In genomic region chr2:164805332-164805718, GRCm38 (mm10) we compare ENCODE assay signal across 9 mouse cellular contexts. TPM values are rescaled to one million over a fixed set of nuclear protein-coding genes. Genes with fewer than 3 reads are reported as not detected.
DNase-seq lines count a peak whose midpoint lies in the region; ATAC-seq and TF ChIP-seq lines count a peak whose summit lies in the region.
"Had no signal": no experiment of that assay in that cellular context is flagged by ENCODE, and none has a peak within 500 bp of the region (broad histone marks: within the 10 kb centered on the region; RNA-seq: fewer than 3 reads in every experiment).

No protein-coding gene starts in this region.

- TF ChIP-seq CTCF in layer of hippocampus, adult 2 months (conservative IDR thresholded peaks at IDR 0.05), result no peak
- TF ChIP-seq CTCF in intestine, postnatal 0 days (IDR thresholded peaks at IDR 0.05; ENCODE audit: low read depth), result 0 out of 2 replicates have a peak, but pooled peaks have one; percentile 2

- no peak overlapping the region for H3ac ChIP-seq in myocyte (ENCODE audit: control insufficient read depth, insufficient read length)

- peaks cover 21% of the 10 kb centered on the region for H3K36me3 ChIP-seq in embryonic facial prominence, embryonic 12.5 days
- peaks cover 26% of the 10 kb centered on the region for H3K36me3 ChIP-seq in intestine, postnatal 0 days (ENCODE audit: control insufficient read depth, insufficient read depth)
- peaks cover 11% of the 10 kb centered on the region for H3K36me3 ChIP-seq in myocyte (ENCODE audit: control insufficient read depth, insufficient read depth)

- H3K4me3 ChIP-seq in layer of hippocampus, adult 2 months, result peak overlapping the region; percentile 100
- peak overlapping the region; percentile 70 for H3K4me3 ChIP-seq in embryonic facial prominence, embryonic 12.5 days
- peak overlapping the region; percentile 80 for H3K4me3 ChIP-seq in intestine, postnatal 0 days (ENCODE audit: low read depth, low read length)
- H3K4me3 ChIP-seq in myocyte, result peak overlapping the region; percentile 85

- H3K27me3 ChIP-seq in embryonic facial prominence, embryonic 12.5 days, result no peaks in the 10 kb centered on the region
- H3K27me3 ChIP-seq in intestine, postnatal 0 days (replicated peaks; ENCODE audit: control insufficient read depth, insufficient read depth, low read length), result no peaks in the 10 kb centered on the region
- H3K27me3 ChIP-seq in myocyte (ENCODE audit: control insufficient read depth, insufficient read depth, insufficient read length), result no peaks in the 10 kb centered on the region

- 2% methylated on average over 21 of the region's 21 CpGs for WGBS in embryonic facial prominence, embryonic 12.5 days
- WGBS in intestine, postnatal 0 days, result under 1% methylated on average over 21 of the region's 21 CpGs

- peaks cover 13% of the 10 kb centered on the region; the same call in 1 of the 2 replicates for H3K4me1 ChIP-seq in embryonic facial prominence, embryonic 12.5 days
- no peaks in the 10 kb centered on the region for H3K4me1 ChIP-seq in intestine, postnatal 0 days (replicated peaks; ENCODE audit: control insufficient read depth, insufficient read depth, low read length)

- peak overlapping the region; percentile 86 for H3K4me2 ChIP-seq in embryonic facial prominence, embryonic 12.5 days (replicated peaks)
- peak overlapping the region; percentile 87 for H3K4me2 ChIP-seq in intestine, postnatal 0 days (replicated peaks; ENCODE audit: low read depth)
- H3K4me2 ChIP-seq in myocyte (ENCODE audit: low read depth), result peak overlapping the region; percentile 91

- H3K27ac ChIP-seq in layer of hippocampus, adult 2 months, result peak overlapping the region; percentile 91
- peak overlapping the region; percentile 75 for H3K27ac ChIP-seq in embryonic facial prominence, embryonic 12.5 days
- H3K27ac ChIP-seq in intestine, postnatal 0 days (ENCODE audit: low read depth, low read length), result peak overlapping the region; percentile 85

- no peaks in the 10 kb centered on the region for H3K9me3 ChIP-seq in embryonic facial prominence, embryonic 12.5 days
- no peaks in the 10 kb centered on the region for H3K9me3 ChIP-seq in intestine, postnatal 0 days (ENCODE audit: control insufficient read depth)

- no peak for TF ChIP-seq POLR2A in myocyte (IDR thresholded peaks at IDR 0.05; ENCODE audit: insufficient read length, low read depth)

- ATAC-seq in embryonic facial prominence, embryonic 12.5 days (ENCODE audit: insufficient number of reproducible peaks, insufficient read depth, low FRiP score, low TSS enrichment), result peak; percentile 32
- peak; percentile 63 for ATAC-seq in intestine, postnatal 0 days

- H3K79me2 ChIP-seq in myocyte (ENCODE audit: control insufficient read depth, insufficient read depth), result peaks cover 18% of the 10 kb centered on the region

- no peak for DNase-seq in layer of hippocampus, adult 2 months (ENCODE audit: low spot score in 2 of 2)
- DNase-seq in layer of hippocampus, postnatal 36 days, result no peak
- no peak for DNase-seq in left cerebral cortex, postnatal 36 days (ENCODE audit: low spot score in 2 of 2)
- no peak for DNase-seq in layer of hippocampus, adult 9-11 months
- no peak for DNase-seq in kidney, postnatal 36 days

- intact Hi-C loops in left cerebral cortex, postnatal 36 days (cut with DNase I), result loop anchor here (2.0 kb wide), 1 partner anchor 17 kb away; the partner anchor contains the start of gene Zswim1

- peak overlapping the region; percentile 63 for H3K9ac ChIP-seq in embryonic facial prominence, embryonic 12.5 days
- H3K9ac ChIP-seq in intestine, postnatal 0 days (ENCODE audit: low read depth, low read length), result peak overlapping the region; percentile 71

TF ChIP-seq in myocyte, 11 proteins besides CTCF, POLR2A, EP300 and RAD21:
- TF ChIP-seq E2F4 (IDR thresholded peaks at IDR 0.05; ENCODE audit: insufficient read depth) (no peak), MAX (IDR thresholded peaks at IDR 0.05; ENCODE audit: low read depth) (no peak), MYOD1 (IDR thresholded peaks at IDR 0.05; ENCODE audit: control insufficient read depth in 1 of 3, insufficient read length in 2 of 3, low read depth in 2 of 3) (no peak), POLR2AphosphoS2 (IDR thresholded peaks at IDR 0.05; ENCODE audit: insufficient read length, low read depth) (no peak), TCF3 (IDR thresholded peaks at IDR 0.05; ENCODE audit: insufficient read length, low read depth) (no peak), CEBPB (IDR thresholded peaks at IDR 0.05; ENCODE audit: insufficient read depth, poor library complexity, severe bottlenecking) (no peak), SRF (IDR thresholded peaks at IDR 0.05; ENCODE audit: control insufficient read depth, insufficient read length, low read depth) (no peak), MYOG (IDR thresholded peaks at IDR 0.05; ENCODE audit: control insufficient read depth in 1 of 3, insufficient read depth in 1 of 3, insufficient read length in 2 of 3, low read depth in 2 of 3) (no peak), REST (IDR thresholded peaks at IDR 0.05; ENCODE audit: insufficient read depth, insufficient read length) (no peak), USF1 (IDR thresholded peaks at IDR 0.05; ENCODE audit: low read depth) (no peak)

RNA-seq across cellular contexts. Expression of gene Zswim3, which starts 0.4 kb away (rescaled TPM):
- 1 to 10 TPM; 7.2 to 8.9 TPM for total RNA-seq in layer of hippocampus, adult 2 months (2021)
- 1 to 10 TPM; 8.2 to 8.6 TPM for total RNA-seq in layer of hippocampus, postnatal 36 days (2021)
- polyA plus RNA-seq in embryonic facial prominence, embryonic 12.5 days (2016; fragmentation: Nextera tagmentation; extraction: Ambion mirVana), result 9.0 and 9.5 TPM in 2 replicates
- 3.7 and 4.2 TPM in 2 replicates for polyA plus RNA-seq in intestine, postnatal 0 days (2015; fragmentation: Nextera tagmentation; extraction: Ambion mirVana)
- polyA plus RNA-seq in myocyte (2012; fragmentation: generic; extraction: Trizol), result 3.3 TPM
- total RNA-seq in left cerebral cortex, postnatal 36 days (2021), result 1 to 10 TPM; 8.2 to 8.3 TPM

RNA-seq across cellular contexts. Expression of gene Acot8, which starts 0.6 kb away (rescaled TPM):
- 10 to 100 TPM; 25.8 to 32.2 TPM for total RNA-seq in layer of hippocampus, adult 2 months (2021)
- 10 to 100 TPM; 27.8 to 28.2 TPM for total RNA-seq in layer of hippocampus, postnatal 36 days (2021)
- polyA plus RNA-seq in embryonic facial prominence, embryonic 12.5 days (2016; fragmentation: Nextera tagmentation; extraction: Ambion mirVana), result 16.8 and 16.9 TPM in 2 replicates
- 52.5 and 54.4 TPM in 2 replicates for polyA plus RNA-seq in intestine, postnatal 0 days (2015; fragmentation: Nextera tagmentation; extraction: Ambion mirVana)
- 24.5 TPM for polyA plus RNA-seq in myocyte (2012; fragmentation: generic; extraction: Trizol)
- 10 to 100 TPM; 25.5 to 27.6 TPM for total RNA-seq in left cerebral cortex, postnatal 36 days (2021)

RNA-seq across cellular contexts. Expression of gene Zswim1, which starts 17.2 kb away (rescaled TPM):
- total RNA-seq in layer of hippocampus, adult 2 months (2021), result 10 to 100 TPM; 23.6 to 25.2 TPM
- 10 to 100 TPM; 21.6 to 23.0 TPM for total RNA-seq in layer of hippocampus, postnatal 36 days (2021)
- 17.9 and 20.8 TPM in 2 replicates for polyA plus RNA-seq in embryonic facial prominence, embryonic 12.5 days (2016; fragmentation: Nextera tagmentation; extraction: Ambion mirVana)
- polyA plus RNA-seq in intestine, postnatal 0 days (2015; fragmentation: Nextera tagmentation; extraction: Ambion mirVana), result 7.0 and 7.6 TPM in 2 replicates
- polyA plus RNA-seq in myocyte (2012; fragmentation: generic; extraction: Trizol), result 13.3 TPM
- 10 to 100 TPM; 22.0 to 22.8 TPM for total RNA-seq in left cerebral cortex, postnatal 36 days (2021)

RNA-seq across cellular contexts. Expression of gene Snx21, which starts 19.7 kb away (rescaled TPM):
- total RNA-seq in layer of hippocampus, adult 2 months (2021), result 10 to 100 TPM; 39.8 TPM
- total RNA-seq in layer of hippocampus, postnatal 36 days (2021), result 10 to 100 TPM; 36.7 to 44.0 TPM
- polyA plus RNA-seq in embryonic facial prominence, embryonic 12.5 days (2016; fragmentation: Nextera tagmentation; extraction: Ambion mirVana), result 18.3 and 19.6 TPM in 2 replicates
- 12.5 and 13.0 TPM in 2 replicates for polyA plus RNA-seq in intestine, postnatal 0 days (2015; fragmentation: Nextera tagmentation; extraction: Ambion mirVana)
- 29.5 TPM for polyA plus RNA-seq in myocyte (2012; fragmentation: generic; extraction: Trizol)
- total RNA-seq in left cerebral cortex, postnatal 36 days (2021), result 10 to 100 TPM; 54.9 to 59.5 TPM

RNA-seq across cellular contexts. Expression of gene Spata25, which starts 23.0 kb away (rescaled TPM):
- under 1 TPM; 0.47 to 0.79 TPM for total RNA-seq in layer of hippocampus, adult 2 months (2021)
- not detected for total RNA-seq in layer of hippocampus, postnatal 36 days (2021)
- polyA plus RNA-seq in embryonic facial prominence, embryonic 12.5 days (2016; fragmentation: Nextera tagmentation; extraction: Ambion mirVana), result 0.22 TPM in 1 of 2 replicates, not detected in the other
- not detected in 2 replicates for polyA plus RNA-seq in intestine, postnatal 0 days (2015; fragmentation: Nextera tagmentation; extraction: Ambion mirVana)
- 0.40 TPM for polyA plus RNA-seq in myocyte (2012; fragmentation: generic; extraction: Trizol)
- 1 to 10 TPM in 1 of 2 experiments, not detected in 1; 1.7 TPM for total RNA-seq in left cerebral cortex, postnatal 36 days (2021)
- polyA plus RNA-seq: brain, embryonic 14.5 days had no signal
